In genomic region chr9:42674017-42674412, GRCm38 (mm10) we compare ENCODE assay signal across 10 mouse cellular contexts.
DNase-seq lines count a peak whose midpoint lies in the region; ATAC-seq and TF ChIP-seq lines count a peak whose summit lies in the region.
"Had no signal": no experiment of that assay in that cellular context is flagged by ENCODE, and none has a peak within 500 bp of the region (broad histone marks: within the 10 kb centered on the region; RNA-seq: fewer than 3 reads in every experiment).

No protein-coding gene starts in this region.

- TF ChIP-seq CTCF in kidney, postnatal 0 days (IDR thresholded peaks at IDR 0.05; ENCODE audit: low read depth) = no peak

- DNase-seq in CD4-positive, CD25-positive, alpha-beta regulatory T cell, adult 2 months (ENCODE audit: low read depth, low spot score) = peak; percentile 1
- no peak for DNase-seq in midbrain, embryonic 14.5 days
- DNase-seq in kidney, postnatal 0 days (ENCODE audit: low spot score) = no peak
- no peak for DNase-seq in cerebellum, postnatal 25 days
- DNase-seq: cerebellum, adult 11-12 months; gastrocnemius, postnatal 36 days had no signal

- H3K9ac ChIP-seq in midbrain, embryonic 13.5 days (replicated peaks) = no peak overlapping the region; the same call in 1 of the 2 replicates
- H3K9ac ChIP-seq in midbrain, embryonic 14.5 days (replicated peaks; ENCODE audit: low read length) = no peak overlapping the region
- no peak overlapping the region for H3K9ac ChIP-seq in kidney, postnatal 0 days (ENCODE audit: low read depth, low read length)
- no peak overlapping the region for H3K9ac ChIP-seq in neural tube, embryonic 14.5 days (replicated peaks; ENCODE audit: low read depth, low read length)
- no peak overlapping the region for H3K9ac ChIP-seq in forebrain, embryonic 16.5 days (replicated peaks; ENCODE audit: low read depth, low read length)

- H3K27me3 ChIP-seq in midbrain, embryonic 13.5 days = no peaks in the 10 kb centered on the region
- H3K27me3 ChIP-seq in midbrain, embryonic 14.5 days (ENCODE audit: control insufficient read depth, insufficient read depth, low read length) = no peaks in the 10 kb centered on the region
- no peaks in the 10 kb centered on the region for H3K27me3 ChIP-seq in kidney, postnatal 0 days (ENCODE audit: insufficient read depth, low read length)
- H3K27me3 ChIP-seq in neural tube, embryonic 14.5 days (ENCODE audit: control insufficient read depth, insufficient read depth, low read length) = no peaks in the 10 kb centered on the region
- no peaks in the 10 kb centered on the region for H3K27me3 ChIP-seq in forebrain, embryonic 16.5 days (replicated peaks; ENCODE audit: control insufficient read depth, insufficient read depth, low read length)

- H3K9me3 ChIP-seq in midbrain, embryonic 13.5 days = no peaks in the 10 kb centered on the region
- no peaks in the 10 kb centered on the region for H3K9me3 ChIP-seq in midbrain, embryonic 14.5 days (ENCODE audit: control insufficient read depth, low read length)
- H3K9me3 ChIP-seq in kidney, postnatal 0 days (replicated peaks; ENCODE audit: low read length) = no peaks in the 10 kb centered on the region
- no peaks in the 10 kb centered on the region for H3K9me3 ChIP-seq in neural tube, embryonic 14.5 days (ENCODE audit: control insufficient read depth, low read length)
- H3K9me3 ChIP-seq in forebrain, embryonic 16.5 days (ENCODE audit: control insufficient read depth, low read length) = no peaks in the 10 kb centered on the region

- H3K4me2 ChIP-seq in midbrain, embryonic 13.5 days (replicated peaks) = no peak overlapping the region
- no peak overlapping the region for H3K4me2 ChIP-seq in midbrain, embryonic 14.5 days (ENCODE audit: low read length)
- H3K4me2 ChIP-seq in kidney, postnatal 0 days (ENCODE audit: low read length) = no peak overlapping the region
- H3K4me2 ChIP-seq in neural tube, embryonic 14.5 days (ENCODE audit: low read depth, low read length) = no peak overlapping the region
- no peak overlapping the region for H3K4me2 ChIP-seq in forebrain, embryonic 16.5 days (ENCODE audit: low read length)

- WGBS in midbrain, embryonic 13.5 days = 81% methylated on average over 5 of the region's 5 CpGs
- WGBS in midbrain, embryonic 14.5 days = 76% methylated on average over 5 of the region's 5 CpGs
- 22% methylated on average over 5 of the region's 5 CpGs for WGBS in kidney, postnatal 0 days
- WGBS in neural tube, embryonic 14.5 days = 25% methylated on average over 5 of the region's 5 CpGs
- WGBS in forebrain, embryonic 16.5 days = 59% methylated on average over 5 of the region's 5 CpGs

- no peak overlapping the region for H3K4me3 ChIP-seq in midbrain, embryonic 13.5 days (replicated peaks)
- H3K4me3 ChIP-seq in midbrain, embryonic 14.5 days (replicated peaks; ENCODE audit: low read depth, low read length) = no peak overlapping the region
- no peak overlapping the region for H3K4me3 ChIP-seq in kidney, postnatal 0 days (replicated peaks; ENCODE audit: low read depth, low read length)
- no peak overlapping the region for H3K4me3 ChIP-seq in neural tube, embryonic 14.5 days (ENCODE audit: low read depth, low read length)
- no peak overlapping the region for H3K4me3 ChIP-seq in forebrain, embryonic 16.5 days (replicated peaks; ENCODE audit: low read length)

- ATAC-seq in CD4-positive, CD25-positive, alpha-beta regulatory T cell, adult 4 months = no peak
- no peak for ATAC-seq in midbrain, embryonic 13.5 days
- no peak for ATAC-seq in midbrain, embryonic 14.5 days (ENCODE audit: low FRiP score, low TSS enrichment)
- ATAC-seq in kidney, postnatal 0 days (replicated peaks; ENCODE audit: low FRiP score, low read depth) = no peak
- no peak for ATAC-seq in neural tube, embryonic 14.5 days (ENCODE audit: low read depth)
- no peak for ATAC-seq in forebrain, embryonic 16.5 days

- no peaks in the 10 kb centered on the region for H3K36me3 ChIP-seq in midbrain, embryonic 13.5 days
- H3K36me3 ChIP-seq in midbrain, embryonic 14.5 days (ENCODE audit: control insufficient read depth, insufficient read depth, low read length) = no peaks in the 10 kb centered on the region
- H3K36me3 ChIP-seq in kidney, postnatal 0 days (ENCODE audit: insufficient read depth, low read length) = no peaks in the 10 kb centered on the region
- no peaks in the 10 kb centered on the region for H3K36me3 ChIP-seq in neural tube, embryonic 14.5 days (ENCODE audit: control insufficient read depth, insufficient read depth, low read length)
- no peaks in the 10 kb centered on the region for H3K36me3 ChIP-seq in forebrain, embryonic 16.5 days (ENCODE audit: control insufficient read depth, insufficient read depth)

- H3K27ac ChIP-seq in midbrain, embryonic 13.5 days = peak overlapping the region; percentile 55
- H3K27ac ChIP-seq in midbrain, embryonic 14.5 days (replicated peaks; ENCODE audit: low read depth, low read length) = no peak overlapping the region
- peak overlapping the region; percentile 86 for H3K27ac ChIP-seq in kidney, postnatal 0 days
- 0 out of 2 replicates have a peak overlapping the region, but pooled peaks have one; percentile 4 for H3K27ac ChIP-seq in neural tube, embryonic 14.5 days (ENCODE audit: low read depth, low read length)
- no peak overlapping the region for H3K27ac ChIP-seq in forebrain, embryonic 16.5 days (ENCODE audit: low read length)

- peaks cover 42% of the 10 kb centered on the region for H3K4me1 ChIP-seq in midbrain, embryonic 13.5 days (replicated peaks)
- peaks cover 28% of the 10 kb centered on the region for H3K4me1 ChIP-seq in midbrain, embryonic 14.5 days (ENCODE audit: control insufficient read depth, insufficient read depth, low read length)
- H3K4me1 ChIP-seq in kidney, postnatal 0 days (replicated peaks; ENCODE audit: insufficient read depth, low read length) = peaks cover 21% of the 10 kb centered on the region
- peaks cover 6% of the 10 kb centered on the region; the same call in 1 of the 2 replicates for H3K4me1 ChIP-seq in neural tube, embryonic 14.5 days (ENCODE audit: control insufficient read depth, insufficient read depth, low read length)
- H3K4me1 ChIP-seq in forebrain, embryonic 16.5 days (replicated peaks; ENCODE audit: control insufficient read depth, insufficient read depth, low read length) = peaks cover 7% of the 10 kb centered on the region

Comparison
In these comparisons a context has a peak if more than half of its experiments do, and no peak if none do; other contexts are left out.
1. H3K27ac ChIP-seq: peak in midbrain, embryonic 13.5 days (single experiment), kidney, postnatal 0 days (single experiment) and neural tube, embryonic 14.5 days (single experiment); none in midbrain, embryonic 14.5 days (single experiment) and forebrain, embryonic 16.5 days (single experiment).